Mouse (Mus musculus): ENCODE results near the gene Cdk2.
A peak's percentile ranks its signal among the peaks of the same experiment; 100 is the strongest.

Gene Cdk2

DNA sequence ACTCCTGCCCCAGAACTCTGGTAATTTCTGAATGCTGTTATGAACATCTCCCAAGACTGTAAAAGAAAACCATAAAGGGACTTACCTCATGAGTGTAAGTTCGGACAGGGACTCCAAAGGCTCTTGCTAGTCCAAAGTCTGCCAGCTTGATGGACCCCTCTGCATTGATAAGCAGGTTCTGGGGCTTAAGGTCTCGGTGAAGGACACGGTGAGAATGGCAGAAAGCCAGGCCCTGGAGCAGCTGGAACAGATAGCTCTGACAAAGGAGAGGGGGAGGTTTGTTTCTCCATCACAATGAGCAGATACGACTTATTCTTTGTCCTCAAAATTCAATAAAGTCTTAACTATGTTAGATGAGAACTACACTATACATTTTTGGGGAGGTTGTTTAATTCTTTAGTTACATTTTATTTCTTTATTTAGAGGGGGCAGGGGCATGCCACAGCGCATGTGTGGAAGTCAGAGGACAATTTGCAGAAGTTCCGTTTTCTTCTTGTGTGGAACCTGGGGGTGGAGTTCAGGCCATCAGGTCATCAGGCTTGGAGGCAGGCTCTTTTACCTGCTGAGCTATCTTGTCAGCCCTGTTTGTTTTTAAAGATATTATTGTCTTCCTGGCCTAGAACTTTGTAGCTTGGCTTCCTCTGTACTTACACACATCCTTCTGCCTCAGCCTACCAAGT is 2.4 kb downstream of the Cdk2 start:
- no peak for DNase-seq

DNA sequence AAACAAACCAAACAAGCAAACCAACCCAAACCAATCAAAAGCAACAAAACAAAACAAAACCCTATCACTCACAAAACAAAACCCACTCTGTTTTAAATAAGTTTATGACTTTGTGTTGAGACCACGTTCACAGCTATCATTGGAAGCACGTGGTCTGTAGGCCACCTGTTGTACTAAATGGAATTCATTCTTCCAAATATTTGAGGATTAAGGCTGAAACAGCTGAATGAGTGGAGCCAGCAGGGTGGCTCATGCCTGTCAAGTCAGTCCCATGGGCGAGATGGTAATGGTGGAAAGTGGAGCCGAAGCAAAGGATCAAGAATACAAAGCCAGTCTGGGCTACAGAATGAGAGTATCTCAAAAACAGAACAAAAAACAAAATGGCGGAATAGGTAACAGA is 4.1 kb downstream of the Cdk2 start:
- DNase-seq: no peak

DNA sequence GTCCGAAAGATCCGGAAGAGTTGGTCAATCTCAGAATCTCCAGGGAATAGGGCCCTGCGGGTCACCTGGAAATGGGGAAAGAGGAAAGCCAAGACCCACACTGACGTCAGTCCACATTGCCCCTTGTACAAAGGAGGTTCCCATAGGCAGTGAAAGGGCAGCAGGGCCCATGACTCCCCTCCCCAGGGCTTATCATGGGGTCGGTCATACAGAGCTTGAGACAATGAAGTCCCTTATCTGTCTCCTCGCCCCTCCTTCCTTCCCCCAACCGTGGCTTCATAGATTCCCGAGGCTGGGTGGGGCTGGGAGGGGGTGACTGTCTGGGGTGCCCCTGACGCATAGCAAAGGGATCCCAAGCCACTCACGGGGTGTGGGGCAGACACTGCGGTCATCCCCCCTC is 5.2 kb downstream of the Cdk2 start:
- DNase-seq: no peak

DNA sequence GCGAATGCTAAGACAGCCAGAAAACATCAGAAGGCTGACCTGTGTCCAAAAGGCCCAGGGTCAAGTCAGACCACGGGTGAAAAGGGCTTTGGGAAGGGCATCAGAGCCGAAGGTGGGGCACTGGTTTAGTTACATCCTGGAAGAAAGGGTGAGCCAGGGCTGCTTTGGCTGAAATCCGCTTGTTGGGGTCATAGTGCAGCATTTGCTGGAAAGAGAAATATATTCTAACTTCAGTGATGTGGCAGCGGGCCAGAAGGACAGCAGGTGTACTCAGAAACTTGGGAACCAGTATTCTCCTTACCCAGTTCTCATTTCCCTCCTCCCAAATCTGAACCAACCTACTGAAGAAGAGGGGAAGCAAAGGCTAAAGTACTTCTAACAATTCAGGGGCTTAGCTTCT is 5.8 kb downstream of the Cdk2 start:
- no peak for DNase-seq

DNA sequence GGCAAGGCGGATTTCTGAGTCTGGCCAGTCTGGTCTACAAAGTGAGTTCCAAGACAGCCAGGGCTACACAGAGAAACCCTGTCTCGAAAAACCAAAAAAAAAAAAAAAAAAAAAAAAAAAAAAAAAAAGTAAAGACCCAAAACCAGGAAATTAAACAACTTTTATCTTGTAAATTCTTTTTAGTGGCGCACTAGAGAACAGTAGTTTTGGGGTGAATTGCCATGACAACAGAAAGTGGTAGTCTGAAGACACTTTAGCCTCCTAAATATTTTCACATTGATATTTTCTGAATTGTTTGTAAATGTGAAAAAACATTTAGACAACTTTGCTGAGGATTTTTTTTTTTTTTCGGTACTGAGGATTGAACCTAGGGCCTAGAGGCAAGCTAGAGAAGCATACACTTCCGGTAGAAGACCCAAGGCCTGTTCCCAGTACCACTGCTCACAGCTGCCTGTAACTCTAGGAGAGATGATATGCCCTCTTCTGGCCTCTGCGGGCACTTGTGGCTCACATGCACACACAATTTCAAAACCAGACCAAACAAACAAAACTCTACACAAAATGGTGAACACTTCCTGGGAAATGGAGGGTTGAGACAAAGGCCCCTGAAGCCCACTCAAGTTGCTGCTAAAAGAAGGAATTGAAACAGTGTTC is 7.6 kb downstream of the Cdk2 start:
- DNase-seq: no peak

DNA sequence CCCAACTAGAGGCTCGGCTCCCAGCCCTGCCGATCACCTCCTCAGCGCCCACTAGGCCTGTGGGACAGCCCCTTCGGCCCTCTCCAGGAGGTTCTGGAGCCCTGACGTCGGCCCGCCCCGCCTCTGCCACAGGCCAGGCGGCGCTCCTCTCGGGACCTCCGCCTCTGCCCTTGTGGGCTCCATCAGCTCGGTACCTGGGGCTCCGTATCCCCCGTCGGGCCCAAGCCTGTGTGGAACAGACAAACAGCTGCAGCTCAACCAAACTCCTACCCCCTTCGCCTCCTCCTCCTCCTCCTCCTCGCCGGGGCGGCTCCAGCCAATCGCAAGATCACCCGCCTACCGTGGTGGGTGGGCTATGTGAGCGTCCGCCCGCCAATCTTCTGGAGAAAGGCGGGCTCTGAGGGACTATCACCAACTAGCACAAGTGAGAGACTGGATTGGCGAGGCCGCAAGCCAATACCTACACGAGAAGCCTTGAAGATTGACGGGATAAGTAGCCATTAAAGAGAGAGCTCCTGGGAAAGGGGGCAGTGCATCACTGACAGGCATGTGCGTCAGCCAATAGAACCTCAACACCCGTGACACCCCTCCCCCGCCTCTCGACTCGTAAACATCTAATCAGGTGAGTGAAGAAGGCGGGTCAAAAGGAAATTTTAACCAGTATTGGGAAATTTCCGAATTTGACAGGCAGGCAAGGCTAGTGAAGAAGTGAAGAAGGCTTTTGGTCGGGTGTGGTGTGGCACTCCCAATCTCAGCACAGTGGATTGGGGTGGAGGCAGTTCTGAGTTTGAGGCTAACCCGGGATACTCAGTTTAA is 8.6 kb downstream of the Cdk2 start, which contains the start of gene Rab5b:
Gene Rab5b, minus strand, starts transcription at position 273 of the 816 bp plus-strand sequence.
- peak; percentile 99 for DNase-seq

DNA sequence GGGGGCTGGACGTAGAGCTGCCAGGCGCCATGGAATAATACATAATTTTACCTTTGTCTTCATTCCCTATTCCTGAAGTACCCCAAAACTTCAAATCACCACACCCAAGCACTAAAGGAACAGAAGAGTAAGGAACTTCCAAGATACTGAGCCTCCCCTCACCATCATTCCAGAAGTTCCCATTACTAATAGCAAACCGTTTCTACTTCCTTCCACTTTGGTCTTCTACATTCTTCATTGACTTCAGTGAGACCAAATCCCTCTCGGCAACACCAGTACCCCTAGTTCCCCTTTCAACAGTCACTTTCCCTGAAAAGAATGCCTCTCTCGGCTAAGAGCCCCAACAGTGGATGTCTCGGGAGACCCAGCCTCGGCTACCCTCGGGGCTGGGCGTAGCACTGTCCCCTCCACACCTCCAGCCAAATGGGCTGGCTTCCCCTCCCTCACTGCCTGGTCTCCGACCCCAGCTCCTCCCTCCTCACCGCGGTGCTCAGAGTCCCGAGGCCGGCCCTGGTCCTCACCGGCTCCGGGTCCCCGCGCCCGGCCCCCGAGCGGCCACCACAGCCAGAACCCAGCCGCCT is 9.3 kb downstream of the Cdk2 start:
- DNase-seq: no peak

DNA sequence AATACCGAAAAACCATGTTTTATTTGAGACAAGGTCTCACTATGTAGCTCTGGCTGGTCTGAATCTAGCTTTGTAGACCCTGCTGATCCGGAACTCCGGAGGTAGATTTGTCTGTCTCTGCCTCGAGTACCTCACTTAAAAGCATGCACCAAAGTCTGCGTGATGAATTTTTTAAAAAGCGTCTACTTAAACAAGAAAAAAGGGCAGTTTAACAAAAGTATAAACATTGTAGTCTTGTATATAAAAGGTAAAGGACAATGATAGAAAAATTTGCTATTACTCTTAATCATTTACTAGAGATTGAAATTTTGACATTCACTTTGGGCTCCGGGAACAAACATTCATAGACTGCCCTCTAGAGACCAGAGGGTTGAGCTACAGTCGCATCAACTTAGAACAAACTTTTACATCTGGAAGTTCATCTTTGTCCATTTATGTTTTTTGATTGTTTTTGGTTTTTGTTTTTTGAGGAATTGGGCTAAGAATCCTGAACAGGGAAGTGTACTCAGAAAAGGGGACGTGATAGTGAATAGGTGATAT is 30.3 kb downstream of the Cdk2 start:
- DNase-seq: no peak

DNA sequence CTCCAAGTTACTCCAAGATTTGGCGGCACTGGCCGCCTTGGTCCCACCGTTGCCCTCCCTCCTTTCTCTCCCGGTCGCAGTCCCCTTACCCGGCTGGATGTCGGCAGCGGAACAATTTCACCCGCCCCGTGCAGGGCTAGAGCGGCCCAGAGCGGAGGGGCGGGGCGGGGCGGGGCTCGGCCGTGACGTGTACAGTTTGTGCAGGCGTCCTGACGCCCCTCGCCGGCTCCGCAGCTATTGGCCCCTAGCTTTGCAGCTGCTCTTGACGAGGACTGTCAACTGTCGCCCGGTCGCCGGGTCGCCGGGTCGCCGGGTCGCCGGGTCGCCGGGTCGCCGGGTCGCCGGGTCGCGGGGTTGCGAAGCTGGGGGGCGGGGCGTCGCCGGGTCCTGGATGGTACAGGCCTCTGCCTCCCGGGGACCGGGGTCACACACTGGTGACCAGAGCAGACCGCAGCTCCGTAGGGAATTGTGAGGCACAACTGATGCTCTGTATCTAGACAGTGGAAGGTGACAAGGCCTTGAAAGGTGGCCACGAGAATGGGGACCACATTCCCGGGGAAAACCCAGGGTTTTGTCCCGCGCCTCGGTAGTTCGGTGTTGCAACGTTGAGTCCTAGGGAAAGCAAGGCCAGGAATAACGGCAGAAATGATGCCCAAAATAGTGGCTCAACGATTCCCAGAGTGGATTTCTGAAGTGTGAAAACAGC is 30.9 kb downstream of the Cdk2 start, which contains the start of gene Suox:
Gene Suox, minus strand, starts transcription at position 311 of the 706 bp plus-strand sequence.
- DNase-seq: peak; percentile 82

DNA sequence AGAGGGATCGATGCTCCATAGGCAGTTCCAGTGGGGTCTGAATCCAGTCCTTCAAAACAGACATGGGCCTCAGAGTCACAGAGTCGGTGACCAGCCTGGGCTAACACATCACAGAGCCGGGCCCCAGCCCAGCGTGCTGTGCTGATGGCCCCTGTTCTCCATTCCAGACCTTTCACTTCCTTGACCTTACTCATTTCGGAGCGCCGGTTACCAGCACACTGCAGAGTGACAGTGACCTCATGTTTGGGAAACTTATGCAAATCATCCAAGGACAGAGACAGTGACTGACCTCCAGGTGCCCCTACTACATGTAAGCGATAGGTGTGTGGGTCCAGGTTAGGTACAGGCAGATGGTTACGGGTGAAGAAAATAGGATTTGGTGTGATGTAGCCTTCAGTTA is 33.7 kb downstream of the Cdk2 start:
- no peak for DNase-seq

DNA sequence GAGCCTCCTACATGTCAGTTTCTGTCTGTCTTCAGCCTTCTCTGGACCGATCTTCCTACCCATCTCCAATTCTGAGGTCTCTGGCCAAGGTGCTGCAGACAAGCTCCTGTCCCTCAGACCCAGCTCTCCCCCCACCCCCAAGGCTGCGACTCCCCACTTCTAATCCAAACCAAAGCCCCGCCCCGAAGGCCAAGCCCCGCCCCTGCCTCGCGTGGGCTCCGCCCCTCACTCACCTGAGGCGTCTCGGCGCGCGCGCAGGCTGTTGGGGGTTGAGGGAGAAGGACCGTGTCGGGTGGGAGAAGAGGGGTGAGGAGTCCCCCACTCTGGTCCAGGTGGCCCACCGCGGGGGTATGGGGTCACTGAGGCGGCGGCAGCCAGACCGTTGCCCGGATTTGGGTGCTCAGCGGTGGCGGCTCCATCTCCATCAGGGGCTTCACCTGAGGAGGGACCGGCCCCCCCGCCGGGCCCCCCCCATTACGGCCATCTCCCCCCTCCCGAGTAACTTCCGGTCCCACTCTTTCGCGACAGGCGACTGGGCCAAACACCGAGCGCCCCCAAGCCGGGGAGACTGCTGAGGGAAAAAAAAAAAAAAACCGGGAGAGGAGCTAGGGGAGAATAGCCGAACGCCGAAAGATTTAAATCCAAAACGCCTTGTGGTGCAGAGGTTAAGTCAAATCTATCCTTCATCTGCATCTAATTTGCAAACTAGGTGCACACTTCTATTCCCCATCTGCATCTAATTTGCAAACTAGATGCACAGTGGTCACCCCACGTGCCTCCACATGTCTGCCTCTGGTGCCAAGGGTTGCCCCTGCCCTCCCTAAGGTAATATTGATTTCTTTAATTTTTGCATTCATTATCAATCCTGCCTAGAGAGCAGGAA is 35.8 kb downstream of the Cdk2 start:
- DNase-seq: peak; percentile 71

DNA sequence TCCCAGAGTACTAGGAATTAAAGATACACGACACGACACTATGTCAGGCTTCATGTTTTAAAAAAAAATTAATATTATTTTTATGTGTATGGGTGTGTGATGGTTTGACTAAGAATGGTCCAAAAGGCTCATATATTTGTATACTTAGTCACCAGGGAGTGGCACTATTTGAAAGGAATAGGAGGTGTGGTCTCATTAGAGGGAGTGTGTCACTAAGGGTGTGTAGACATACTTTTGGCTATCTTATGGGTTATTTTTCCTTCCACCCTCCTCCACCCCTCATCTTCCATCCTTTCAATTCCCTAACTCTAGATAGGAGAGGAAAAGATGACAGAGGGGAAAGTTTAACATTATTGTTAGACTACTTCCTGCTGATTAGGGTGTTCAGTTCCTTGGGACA is 39.0 kb downstream of the Cdk2 start:
- no peak for DNase-seq

DNA sequence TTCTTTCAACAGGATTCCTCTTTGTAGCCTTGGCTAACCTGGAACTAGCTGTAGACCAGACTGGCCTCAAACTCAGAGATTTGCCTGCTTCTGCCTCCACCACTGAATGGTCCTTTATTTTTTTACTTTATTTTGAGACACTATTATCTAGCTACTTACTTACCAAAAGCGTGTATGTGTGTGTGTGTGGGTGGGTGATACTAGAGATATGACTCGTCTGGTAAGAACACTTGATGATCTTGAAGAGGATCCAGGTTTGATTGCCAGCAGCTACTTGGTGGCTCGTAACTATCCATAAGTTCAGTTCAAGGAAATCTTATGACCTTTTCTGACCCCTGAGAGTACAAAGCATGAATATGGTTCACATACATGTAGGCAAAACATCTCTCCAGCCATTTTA is 39.5 kb downstream of the Cdk2 start:
- no peak for DNase-seq

DNA sequence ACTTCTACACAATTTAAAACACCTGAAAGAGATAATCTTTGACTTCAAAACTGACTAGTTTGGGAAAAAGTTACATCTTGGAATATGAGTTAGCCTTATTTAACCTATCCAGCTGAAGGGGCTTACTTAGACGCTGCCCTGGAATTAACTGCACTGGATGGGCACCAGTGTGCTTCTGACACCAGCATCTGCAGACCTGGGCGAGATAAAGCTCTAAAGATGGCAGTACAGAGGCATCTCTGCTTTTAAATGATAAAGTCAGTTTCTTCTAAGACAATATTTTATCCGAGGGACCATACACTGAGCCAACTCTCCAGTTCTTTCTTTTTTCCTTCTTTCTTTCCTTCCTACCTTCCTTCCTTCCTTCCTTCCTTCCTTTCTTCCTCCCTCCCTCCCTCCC is 40.0 kb downstream of the Cdk2 start:
- DNase-seq: no peak

DNA sequence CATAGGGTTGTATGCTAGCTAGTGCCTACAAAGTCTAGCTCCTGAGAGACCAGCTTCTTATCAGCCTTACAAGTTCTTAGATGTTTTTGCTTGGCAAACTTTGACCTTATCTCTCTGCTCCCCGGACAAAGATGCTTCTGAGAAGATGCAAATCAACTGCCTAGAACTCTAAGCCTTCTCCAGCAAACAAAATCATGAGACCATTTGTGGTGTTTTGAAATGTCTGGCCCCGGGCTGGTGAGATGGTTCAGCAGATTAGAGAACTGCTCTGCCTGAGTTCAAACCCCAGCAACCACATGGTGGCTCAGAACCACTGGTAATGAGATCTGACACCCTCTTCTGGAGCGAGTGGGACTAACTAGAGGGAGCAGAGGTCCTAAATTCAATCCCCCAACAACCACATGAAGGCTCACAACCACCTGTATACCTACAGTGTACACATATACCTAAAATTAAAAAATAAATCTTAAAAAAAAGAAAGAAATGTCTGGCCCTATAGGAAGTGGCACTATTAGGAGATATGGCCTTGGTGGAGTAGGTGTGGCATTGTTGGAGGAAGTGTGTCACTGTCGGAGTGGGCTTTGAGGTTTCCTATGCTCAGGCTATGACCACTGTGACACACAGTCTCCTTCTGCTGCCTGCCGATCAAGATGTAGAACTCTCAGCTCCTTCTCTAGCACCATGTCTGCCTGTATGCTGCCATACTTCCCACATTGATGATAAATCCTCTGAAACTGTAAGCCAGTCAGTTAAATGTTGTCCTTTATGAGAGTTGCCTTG is 41.2 kb downstream of the Cdk2 start:
- no peak for DNase-seq

DNA sequence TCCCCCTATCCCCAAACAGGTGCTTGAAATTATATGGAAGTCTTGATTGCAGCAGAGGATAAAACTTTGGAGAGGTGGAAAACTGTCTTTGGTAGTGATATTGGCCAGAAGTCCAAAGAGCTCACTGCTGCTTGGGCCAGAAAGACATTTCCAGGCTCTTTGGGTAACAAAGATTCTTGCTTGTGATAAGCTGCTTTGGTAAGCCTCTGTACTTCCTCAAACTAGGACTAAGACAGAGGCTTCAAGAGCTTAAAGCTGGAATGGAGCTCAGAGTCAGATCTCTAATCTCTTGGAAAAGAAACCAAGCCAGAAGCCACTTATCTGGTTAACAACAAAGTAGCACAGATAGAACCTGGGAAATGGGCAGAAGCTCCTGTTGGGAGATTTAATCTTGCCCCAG is 42.4 kb downstream of the Cdk2 start:
- DNase-seq: no peak

DNA sequence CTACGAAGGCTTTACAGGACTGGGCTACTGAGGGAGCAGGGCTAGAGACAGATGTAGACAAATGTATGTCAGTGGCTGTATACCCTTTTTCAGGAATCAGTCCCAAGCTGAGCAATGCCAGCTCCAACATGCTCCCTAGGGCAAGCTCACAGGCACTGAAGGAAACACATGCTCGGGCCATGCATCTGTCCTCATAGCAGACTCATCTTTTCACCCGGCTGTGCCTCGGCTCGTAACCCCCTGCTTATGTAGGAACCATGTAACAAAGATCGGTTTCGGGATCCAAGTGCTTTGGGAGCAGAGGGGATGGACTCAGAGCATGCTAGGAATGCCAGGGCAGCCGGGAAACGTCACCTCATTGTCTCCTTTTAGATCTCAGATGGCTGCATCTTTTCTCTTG is 45.3 kb downstream of the Cdk2 start:
- no peak for DNase-seq

DNA sequence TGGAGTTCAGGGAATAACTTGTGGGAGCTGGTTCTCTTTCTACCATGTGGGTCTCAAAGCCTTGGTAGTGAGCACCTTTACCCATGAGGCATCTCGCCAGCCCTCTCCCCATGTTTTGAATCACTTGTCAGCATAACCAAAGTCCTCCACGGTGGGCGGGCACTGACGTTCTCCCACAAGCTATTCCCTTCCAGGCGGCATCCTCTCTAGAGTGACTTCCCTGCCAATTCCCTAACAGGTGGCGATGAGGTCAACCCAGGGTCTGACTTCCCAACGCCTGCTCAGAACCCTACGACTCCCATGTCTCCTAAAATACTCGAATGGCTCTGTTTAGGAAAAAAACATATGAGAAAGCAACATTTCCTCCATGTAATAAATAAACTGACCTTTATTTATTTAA is 47.0 kb downstream of the Cdk2 start:
- no peak for DNase-seq

DNA sequence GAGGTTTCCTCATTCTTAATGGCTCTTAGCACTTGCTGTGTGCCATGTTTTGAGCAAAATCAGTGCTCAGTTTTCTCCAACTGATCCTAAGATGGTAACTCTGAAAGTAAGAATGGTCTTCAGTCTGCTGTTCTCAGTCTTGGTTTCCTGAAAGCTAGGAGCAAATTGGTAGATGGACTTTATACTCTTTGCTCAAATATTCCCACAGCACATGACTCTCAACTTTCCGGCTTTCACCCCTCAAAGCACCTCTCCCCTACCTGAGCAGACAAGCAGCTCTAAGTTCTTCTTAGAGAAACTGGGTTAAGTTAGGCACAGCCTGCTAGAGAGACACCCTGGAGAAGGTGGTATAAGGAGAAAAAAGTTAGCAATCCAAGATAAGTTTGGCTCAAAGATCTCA is 48.1 kb downstream of the Cdk2 start:
- no peak for DNase-seq

DNA sequence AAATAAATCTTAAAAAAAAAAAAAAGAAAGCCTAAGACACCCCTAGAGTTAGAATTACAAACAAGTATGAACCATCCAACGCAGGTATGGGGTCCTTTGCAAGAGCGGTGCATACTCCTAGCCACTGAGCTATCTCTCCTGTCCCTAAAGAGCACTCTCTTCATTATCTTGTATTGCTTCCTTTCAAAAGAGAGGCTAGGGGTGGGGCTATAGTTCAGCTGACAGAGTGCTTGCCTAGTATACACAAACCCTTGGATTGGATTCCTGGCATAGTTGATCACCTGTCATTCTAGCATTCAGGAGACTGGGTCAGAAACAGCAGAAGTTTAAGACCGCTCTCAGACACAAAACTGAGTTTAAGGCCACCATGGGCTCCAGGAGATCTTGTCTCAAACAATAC is 49.6 kb downstream of the Cdk2 start:
- no peak for DNase-seq

DNA sequence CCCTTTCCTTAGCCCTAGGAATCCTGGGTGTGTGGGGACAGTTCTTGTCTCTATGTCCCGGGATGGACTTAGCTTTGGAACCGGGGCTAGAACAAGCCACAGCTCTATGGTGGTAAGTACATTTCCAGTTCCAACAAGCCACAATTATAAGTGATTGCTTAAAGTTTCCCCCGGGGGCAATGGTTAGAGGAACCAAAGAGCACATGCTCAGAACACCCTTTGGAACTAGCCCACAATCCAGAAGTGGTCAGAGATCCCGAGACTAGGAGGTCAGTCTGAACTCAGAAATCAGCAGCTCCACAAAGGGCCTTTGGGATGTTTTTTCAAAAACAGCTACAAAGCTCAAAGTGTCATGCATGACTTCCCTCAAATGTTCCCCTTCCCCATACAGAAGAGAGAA is 51.0 kb downstream of the Cdk2 start:
- DNase-seq: no peak

Data from right cerebral cortex, postnatal 25 days (tissue).